Mouse (Mus musculus) adrenal gland (tissue): ENCODE data around the gene Galnt4.

Source experiments
- intact Hi-C: fragments of 180-260 bp; cut with DNase I; formaldehyde crosslinking; loops from one replicate; pipeline ENCODE4 v1.15.1; 2025

The Galnt4 gene

GRCm38 (mm10) chr10:99113533-99113932 is 5.6 kb downstream of the Galnt4 start:
- intact Hi-C loops, result no loop called here

- intact Hi-C loops, result no loop called here
These were observed 6.3 kb downstream of the Galnt4 start for GRCm38 (mm10) chr10:99114295-99114694.

- intact Hi-C loops, result no loop called here
These were observed 7.7 kb downstream of the Galnt4 start for GRCm38 (mm10) chr10:99115471-99116236.

GRCm38 (mm10) chr10:99116237-99116632 is 8.3 kb downstream of the Galnt4 start:
- intact Hi-C loops, result no loop called here

GRCm38 (mm10) chr10:99116650-99117615 is 9.0 kb downstream of the Galnt4 start:
- intact Hi-C loops, result no loop called here

GRCm38 (mm10) chr10:99117876-99118275 is 9.9 kb downstream of the Galnt4 start:
- intact Hi-C loops, result no loop called here

- intact Hi-C loops, result no loop called here
These were observed 10.7 kb downstream of the Galnt4 start for GRCm38 (mm10) chr10:99118697-99119096.

GRCm38 (mm10) chr10:99119471-99119870 is 11.5 kb downstream of the Galnt4 start:
- intact Hi-C loops, result no loop called here

GRCm38 (mm10) chr10:99126225-99126624 is 18.3 kb downstream of the Galnt4 start, which contains the start of gene Phxr2:
Gene Phxr2 (minus strand): TSS chr10:99126325.
- intact Hi-C loops, result no loop called here

- intact Hi-C loops, result no loop called here
These were observed 19.0 kb downstream of the Galnt4 start for GRCm38 (mm10) chr10:99126954-99127353.

- intact Hi-C loops, result no loop called here
These were observed 19.8 kb downstream of the Galnt4 start for GRCm38 (mm10) chr10:99127691-99128261.

GRCm38 (mm10) chr10:99130611-99131010 is 22.7 kb downstream of the Galnt4 start:
- intact Hi-C loops, result no loop called here

GRCm38 (mm10) chr10:99131298-99131697 is 23.3 kb downstream of the Galnt4 start:
- intact Hi-C loops, result no loop called here

- intact Hi-C loops, result no loop called here
These were observed 24.2 kb downstream of the Galnt4 start for GRCm38 (mm10) chr10:99132189-99132588.

- intact Hi-C loops, result no loop called here
These were observed 24.8 kb downstream of the Galnt4 start for GRCm38 (mm10) chr10:99132595-99133272.

- intact Hi-C loops, result no loop called here
These were observed 25.4 kb downstream of the Galnt4 start for GRCm38 (mm10) chr10:99133321-99133875.

- intact Hi-C loops, result no loop called here
These were observed 28.4 kb downstream of the Galnt4 start for GRCm38 (mm10) chr10:99136337-99136736.

GRCm38 (mm10) chr10:99145611-99146010 is 37.7 kb downstream of the Galnt4 start:
- intact Hi-C loops, result no loop called here

GRCm38 (mm10) chr10:99146596-99146995 is 38.6 kb downstream of the Galnt4 start:
- intact Hi-C loops, result no loop called here

- intact Hi-C loops, result loop anchor here (5.0 kb wide), 1 partner anchor 53 kb away; no protein-coding TSS in a partner anchor
These were observed 42.1 kb downstream of the Galnt4 start for GRCm38 (mm10) chr10:99150016-99150415.

GRCm38 (mm10) chr10:99151580-99151979 is 43.6 kb downstream of the Galnt4 start:
- intact Hi-C loops, result loop anchor here (5.0 kb wide), 1 partner anchor 54 kb away; no protein-coding TSS in a partner anchor
